Mouse (Mus musculus) lung, adult 2 months (tissue): ENCODE results near the gene Pkig. TPM values are rescaled to one million over a fixed set of nuclear protein-coding genes. Genes with fewer than 3 reads are reported as not detected.

ENCODE experiments used
- DNase-seq: peaks from one replicate; pipeline ENCODE4 v3.0.0; 2022
- H3K4me1 ChIP-seq: fragments of 200-500 bp; 2 replicates; pipeline ENCODE4 v1.6.1; 2011; ENCODE audit warnings: low read length; ENCODE audit not compliant: control insufficient read depth, insufficient read depth
- H3K4me3 ChIP-seq: fragments of 200-500 bp; replicated peaks from 2 replicates; pipeline ENCODE3; 2011; ENCODE audit warnings: low read depth, mild to moderate bottlenecking, control low read depth, low read length; ENCODE audit errors: extremely low read depth
- CTCF ChIP-seq: fragments of 200-500 bp; IDR thresholded peaks from 2 replicates; pipeline ENCODE4 v1.5.1; 2011; ENCODE audit warnings: mild to moderate bottlenecking, low read length, control low read depth; ENCODE audit not compliant: insufficient read depth
- POLR2A ChIP-seq: fragments of 200-500 bp; IDR thresholded peaks from 2 replicates; pipeline ENCODE4 v1.6.1; 2011; ENCODE audit warnings: low read depth, mild to moderate bottlenecking, control low read depth, low read length, borderline replicate concordance; ENCODE audit errors: extremely low read depth
- WGBS: fragments of 180-500 bp; shearing (Covaris S2); methylation state at CpG from one replicate; pipeline ENCODE4 v1.1.7; 2018; 5-methylcytosine and 5-hydroxymethylcytosine counted together
- polyA plus RNA-seq: library from polyadenylated mRNA; depleted of rRNA; stranded (reverse); fragments of >200 nt; gene quantifications from 2 replicates; pipeline ENCODE4 v1.2.3, GENCODE M21; 2012

Gene Pkig
- polyA plus RNA-seq, 1 experiment, result 167 TPM

GRCm38 (mm10) chr2:163742656-163743055, 84.5 kb downstream of the Pkig start:
- Histone ChIP-seq H3K4me1 (peaks cover 8% of the 10 kb centered on the region; the same call in 1 of the 2 replicates), H3K4me3 (no peak overlapping the region)
- TF ChIP-seq POLR2A (no peak), CTCF (no peak)
- DNase-seq, result no peak
- WGBS, result 72% methylated on average over 5 of the region's 5 CpGs

GRCm38 (mm10) chr2:163743357-163743756, 85.2 kb downstream of the Pkig start:
- peaks cover 8% of the 10 kb centered on the region; the same call in 1 of the 2 replicates for H3K4me1 ChIP-seq
- WGBS, result 35% methylated on average over 6 of the region's 6 CpGs

GRCm38 (mm10) chr2:163744801-163745570, 86.8 kb downstream of the Pkig start:
- no peak for DNase-seq
- TF ChIP-seq CTCF (no peak), POLR2A (no peak)
- H3K4me1 ChIP-seq, result peaks cover 8% of the 10 kb centered on the region; the same call in 1 of the 2 replicates
- WGBS, result 70% methylated on average over 10 of the region's 10 CpGs
- H3K4me3 ChIP-seq, result no peak overlapping the region

More at GRCm38 (mm10) chr2:163743357-163743756, 85.2 kb downstream of the Pkig start:
- H3K4me3 ChIP-seq, result no peak overlapping the region
- DNase-seq, result no peak
- no peak for TF ChIP-seq CTCF

GRCm38 (mm10) chr2:163749647-163750611, 91.7 kb downstream of the Pkig start, which contains the start of gene Ada:
TSS of gene Ada (minus strand) at chr2:163750239.
- peak within 1 kb of the TSS; percentile 76 for H3K4me3 ChIP-seq
- 2% methylated on average over 57 of the region's 57 CpGs for WGBS
- 0 out of 2 replicates have a peak, but pooled peaks cover 3% of the 10 kb centered on the region for H3K4me1 ChIP-seq
- no peak for TF ChIP-seq CTCF
- TF ChIP-seq POLR2A, result 0 out of 2 replicates have a peak, but pooled peaks have one; percentile 12
- DNase-seq, result peak; percentile 57

- WGBS, result 79% methylated on average over 5 of the region's 5 CpGs
- H3K4me3 ChIP-seq, result no peak overlapping the region
- TF ChIP-seq CTCF (no peak), POLR2A (no peak)
- no peaks in the 10 kb centered on the region for H3K4me1 ChIP-seq
- no peak for DNase-seq
Measured at GRCm38 (mm10) chr2:163754228-163754627, 96.0 kb downstream of the Pkig start.

GRCm38 (mm10) chr2:163756723-163757122, 98.5 kb downstream of the Pkig start:
- no peak for TF ChIP-seq CTCF
- no peak for TF ChIP-seq POLR2A
- DNase-seq, result no peak
- 38% methylated on average over 2 of the region's 2 CpGs for WGBS

GRCm38 (mm10) chr2:163758146-163758545, 100.0 kb downstream of the Pkig start:
- DNase-seq, result no peak
- no peaks in the 10 kb centered on the region for H3K4me1 ChIP-seq
- no peak overlapping the region for H3K4me3 ChIP-seq
- 51% methylated on average over 2 of the region's 2 CpGs for WGBS
- TF ChIP-seq CTCF, result no peak
- TF ChIP-seq POLR2A, result no peak

More at GRCm38 (mm10) chr2:163756723-163757122, 98.5 kb downstream of the Pkig start:
- Histone ChIP-seq H3K4me3 (no peak overlapping the region), H3K4me1 (no peaks in the 10 kb centered on the region)

GRCm38 (mm10) chr2:163760589-163760988, 102.4 kb downstream of the Pkig start:
- TF ChIP-seq CTCF (no peak), POLR2A (no peak)
- no peaks in the 10 kb centered on the region for H3K4me1 ChIP-seq
- WGBS, result 80% methylated on average over 6 of the region's 6 CpGs
- H3K4me3 ChIP-seq, result no peak overlapping the region
- no peak for DNase-seq

GRCm38 (mm10) chr2:163761402-163761801, 103.2 kb downstream of the Pkig start:
- Histone ChIP-seq H3K4me1 (no peaks in the 10 kb centered on the region), H3K4me3 (no peak overlapping the region)
- 89% methylated on average over 7 of the region's 7 CpGs for WGBS
- no peak for DNase-seq
- TF ChIP-seq POLR2A (no peak), CTCF (no peak)
